Mouse (Mus musculus): ENCODE measurements around the gene Serpinf1.
"Not testable (repeated sequence)": the region's sequence is repeated elsewhere in the genome, so short reads cannot be mapped to it uniquely, and the experiment has no call there.

Gene Serpinf1

GRCm38 (mm10) chr11:75456440-75456871 lies 34.0 kb upstream of the Serpinf1 start:
- intact Hi-C loops (cut with DNase I) = no loop called here

GRCm38 (mm10) chr11:75455971-75456370 lies 33.5 kb upstream of the Serpinf1 start:
- intact Hi-C loops (cut with DNase I) = not testable (repeated sequence)

GRCm38 (mm10) chr11:75455041-75455736 lies 32.7 kb upstream of the Serpinf1 start:
- intact Hi-C loops (cut with DNase I) = no loop called here

- intact Hi-C loops (cut with DNase I) = loop anchor here (5.0 kb wide), 1 partner anchor 58 kb away; the partner anchor contains the start of genes Rilp and Scarf1
Measured at GRCm38 (mm10) chr11:75453991-75454930, 31.8 kb upstream of the Serpinf1 start, which contains the start of gene Wdr81. TSS of gene Wdr81 (minus strand) at chr11:75454717.

GRCm38 (mm10) chr11:75452812-75453557 lies 30.5 kb upstream of the Serpinf1 start:
- intact Hi-C loops (cut with DNase I) = loop anchor here (5.0 kb wide), 1 partner anchor 59 kb away; the partner anchor contains the start of genes Rilp and Scarf1

GRCm38 (mm10) chr11:75452081-75452480 lies 29.6 kb upstream of the Serpinf1 start:
- intact Hi-C loops (cut with DNase I) = loop anchor here (5.0 kb wide), 1 partner anchor 60 kb away; the partner anchor contains the start of genes Rilp and Scarf1

GRCm38 (mm10) chr11:75450936-75451335 lies 28.4 kb upstream of the Serpinf1 start:
- intact Hi-C loops (cut with DNase I) = loop anchor here (5.0 kb wide), 1 partner anchor 61 kb away; the partner anchor contains the start of genes Rilp and Scarf1

- intact Hi-C loops (cut with DNase I) = loop anchor here (5.0 kb wide), 1 partner anchor 62 kb away; the partner anchor contains the start of genes Rilp and Scarf1
Measured at GRCm38 (mm10) chr11:75450304-75450908, 27.9 kb upstream of the Serpinf1 start.

- intact Hi-C loops (cut with DNase I) = loop anchor here (5.0 kb wide), 1 partner anchor 63 kb away; the partner anchor contains the start of genes Rilp and Scarf1
Measured at GRCm38 (mm10) chr11:75449695-75450094, 27.2 kb upstream of the Serpinf1 start.

- intact Hi-C loops (cut with DNase I) = no loop called here
Measured at GRCm38 (mm10) chr11:75448575-75448974, 26.1 kb upstream of the Serpinf1 start.

- intact Hi-C loops (cut with DNase I) = no loop called here
Measured at GRCm38 (mm10) chr11:75443711-75444110, 21.2 kb upstream of the Serpinf1 start.

- intact Hi-C loops (cut with DNase I) = no loop called here
Measured at GRCm38 (mm10) chr11:75441601-75442000, 19.1 kb upstream of the Serpinf1 start.

GRCm38 (mm10) chr11:75441034-75441433 lies 18.5 kb upstream of the Serpinf1 start:
- intact Hi-C loops (cut with DNase I) = no loop called here

- intact Hi-C loops (cut with DNase I) = no loop called here
Measured at GRCm38 (mm10) chr11:75439951-75440350, 17.4 kb upstream of the Serpinf1 start.

- intact Hi-C loops (cut with DNase I) = no loop called here
Measured at GRCm38 (mm10) chr11:75439363-75439762, 16.9 kb upstream of the Serpinf1 start, which contains the start of gene Serpinf2. TSS of gene Serpinf2 (minus strand) at chr11:75439591.

GRCm38 (mm10) chr11:75438804-75439203 lies 16.3 kb upstream of the Serpinf1 start:
- intact Hi-C loops (cut with DNase I) = no loop called here

GRCm38 (mm10) chr11:75438194-75438593 lies 15.7 kb upstream of the Serpinf1 start:
- intact Hi-C loops (cut with DNase I) = no loop called here

GRCm38 (mm10) chr11:75434138-75434537 lies 11.6 kb upstream of the Serpinf1 start:
- intact Hi-C loops (cut with DNase I) = no loop called here

GRCm38 (mm10) chr11:75431307-75431706 lies 8.8 kb upstream of the Serpinf1 start:
- intact Hi-C loops (cut with DNase I) = no loop called here

GRCm38 (mm10) chr11:75429019-75429705 lies 6.7 kb upstream of the Serpinf1 start:
- intact Hi-C loops (cut with DNase I) = no loop called here
